Mouse (Mus musculus): ENCODE measurements around the gene Gxylt2. TPM values are rescaled to one million over a fixed set of nuclear protein-coding genes. Genes with fewer than 3 reads are reported as not detected.

Gene Gxylt2
- polyA plus RNA-seq (2015; fragmentation: Nextera tagmentation; extraction: Ambion mirVana) = 0.89 and 0.90 TPM in 2 replicates

- peak; percentile 38 for DNase-seq (ENCODE audit: low spot score)
- H3K4me1 ChIP-seq (replicated peaks; ENCODE audit: control insufficient read depth, insufficient read depth) = peaks cover 3% of the 10 kb centered on the region; the same call in 1 of the 2 replicates
- H3K4me3 ChIP-seq (ENCODE audit: low read depth, low read length) = peak within 1 kb of the TSS; percentile 57
- no peaks in the 10 kb centered on the region for H3K9me3 ChIP-seq (ENCODE audit: control insufficient read depth, low read length)
- ATAC-seq (ENCODE audit: low FRiP score, low TSS enrichment) = peak; percentile 59; the same call in 1 of the 2 replicates
- H3K27me3 ChIP-seq (ENCODE audit: control insufficient read depth, insufficient read depth, low read length) = peaks cover 4% of the 10 kb centered on the region; the same call in 1 of the 2 replicates
- no peak for TF ChIP-seq EP300 (optimal IDR thresholded peaks at IDR 0.05)
- TF ChIP-seq CTCF (IDR thresholded peaks at IDR 0.05; ENCODE audit: low read depth) = peak; percentile 30; the same call in 1 of the 2 replicates
- peak within 1 kb of the TSS; percentile 93 for H3K4me2 ChIP-seq (replicated peaks; ENCODE audit: low read depth)
- no peaks in the 10 kb centered on the region for H3K36me3 ChIP-seq (ENCODE audit: control insufficient read depth, insufficient read depth, low read length)
- H3K27ac ChIP-seq (replicated peaks) = no peak within 1 kb of the TSS
- under 1% methylated on average over 62 of the region's 77 CpGs for WGBS
- peak within 1 kb of the TSS; percentile 59 for H3K9ac ChIP-seq (ENCODE audit: low read length)
These were observed at the start of gene Gxylt2 for GRCm38 (mm10) chr6:100704574-100705365. Gene Gxylt2, plus strand, starts transcription at chr6:100704734.

- Histone ChIP-seq H3K9me3 (ENCODE audit: control insufficient read depth, low read length) (no peaks in the 10 kb centered on the region), H3K4me3 (ENCODE audit: low read depth, low read length) (no peak overlapping the region), H3K4me2 (replicated peaks; ENCODE audit: low read depth) (no peak overlapping the region), H3K27me3 (ENCODE audit: control insufficient read depth, insufficient read depth, low read length) (no peaks in the 10 kb centered on the region), H3K27ac (replicated peaks) (no peak overlapping the region), H3K9ac (ENCODE audit: low read length) (no peak overlapping the region), H3K36me3 (ENCODE audit: control insufficient read depth, insufficient read depth, low read length) (peaks cover 5% of the 10 kb centered on the region; the same call in 1 of the 2 replicates), H3K4me1 (replicated peaks; ENCODE audit: control insufficient read depth, insufficient read depth) (no peaks in the 10 kb centered on the region)
- DNase-seq (ENCODE audit: low spot score) = no peak
- no peak for ATAC-seq (ENCODE audit: low FRiP score, low TSS enrichment)
- 67% methylated on average over 5 of the region's 5 CpGs for WGBS
- no peak for TF ChIP-seq EP300 (optimal IDR thresholded peaks at IDR 0.05)
- TF ChIP-seq CTCF (IDR thresholded peaks at IDR 0.05; ENCODE audit: low read depth) = 0 out of 2 replicates have a peak, but pooled peaks have one; percentile 10
These were observed 44.1 kb upstream of the Gxylt2 start for GRCm38 (mm10) chr6:100660395-100660794.

- no peak for TF ChIP-seq CTCF (IDR thresholded peaks at IDR 0.05; ENCODE audit: low read depth)
- TF ChIP-seq EP300 (optimal IDR thresholded peaks at IDR 0.05) = no peak
- WGBS = 49% methylated on average over 6 of the region's 6 CpGs
- Histone ChIP-seq H3K4me3 (ENCODE audit: low read depth, low read length) (no peak overlapping the region), H3K9ac (ENCODE audit: low read length) (no peak overlapping the region), H3K4me2 (replicated peaks; ENCODE audit: low read depth) (no peak overlapping the region), H3K9me3 (ENCODE audit: control insufficient read depth, low read length) (no peaks in the 10 kb centered on the region), H3K4me1 (replicated peaks; ENCODE audit: control insufficient read depth, insufficient read depth) (no peaks in the 10 kb centered on the region), H3K27ac (replicated peaks) (no peak overlapping the region), H3K27me3 (ENCODE audit: control insufficient read depth, insufficient read depth, low read length) (no peaks in the 10 kb centered on the region), H3K36me3 (ENCODE audit: control insufficient read depth, insufficient read depth, low read length) (peaks cover 5% of the 10 kb centered on the region; the same call in 1 of the 2 replicates)
- DNase-seq (ENCODE audit: low spot score) (no peak), ATAC-seq (ENCODE audit: low FRiP score, low TSS enrichment) (no peak)
These were observed 42.3 kb upstream of the Gxylt2 start for GRCm38 (mm10) chr6:100662224-100662623.

- DNase-seq (ENCODE audit: low spot score) (peak; percentile 9), ATAC-seq (ENCODE audit: low FRiP score, low TSS enrichment) (no peak)
- Histone ChIP-seq H3K4me3 (ENCODE audit: low read depth, low read length) (no peak overlapping the region), H3K27me3 (ENCODE audit: control insufficient read depth, insufficient read depth, low read length) (no peaks in the 10 kb centered on the region), H3K4me2 (replicated peaks; ENCODE audit: low read depth) (no peak overlapping the region), H3K27ac (replicated peaks) (no peak overlapping the region), H3K36me3 (ENCODE audit: control insufficient read depth, insufficient read depth, low read length) (peaks cover 2% of the 10 kb centered on the region; the same call in 1 of the 2 replicates), H3K9me3 (ENCODE audit: control insufficient read depth, low read length) (no peaks in the 10 kb centered on the region), H3K9ac (ENCODE audit: low read length) (no peak overlapping the region), H3K4me1 (replicated peaks; ENCODE audit: control insufficient read depth, insufficient read depth) (0 out of 2 replicates have a peak, but pooled peaks cover 2% of the 10 kb centered on the region)
- WGBS = 86% methylated on average over 8 of the region's 8 CpGs
- peak; percentile 49 for TF ChIP-seq CTCF (IDR thresholded peaks at IDR 0.05; ENCODE audit: low read depth)
- TF ChIP-seq EP300 (optimal IDR thresholded peaks at IDR 0.05) = no peak
These were observed 36.9 kb upstream of the Gxylt2 start for GRCm38 (mm10) chr6:100667644-100668043.

DNA sequence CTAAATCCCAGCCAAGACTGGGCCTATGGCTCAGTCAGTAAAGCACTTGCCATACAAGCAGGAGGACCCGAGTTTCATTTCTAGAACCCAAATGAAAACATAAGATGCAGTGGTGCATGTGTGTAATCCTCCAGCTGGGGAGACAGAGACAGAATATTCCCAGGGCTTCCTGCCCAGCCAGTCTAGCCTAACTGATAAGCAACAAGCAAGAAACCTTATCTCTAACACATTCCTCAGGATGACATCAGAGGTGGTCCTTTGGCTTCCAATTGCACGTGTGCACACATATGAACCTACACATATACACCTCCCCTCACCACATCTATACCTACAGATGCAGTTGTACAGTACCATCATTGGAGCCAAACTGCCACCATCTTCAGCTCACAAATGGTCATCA is 35.7 kb upstream of the Gxylt2 start:
- no peak overlapping the region for H3K4me3 ChIP-seq (ENCODE audit: low read depth, low read length)
- H3K9ac ChIP-seq (ENCODE audit: low read length) = no peak overlapping the region
- no peak overlapping the region for H3K4me2 ChIP-seq (replicated peaks; ENCODE audit: low read depth)
- WGBS = 53% methylated on average over 2 of the region's 2 CpGs
- H3K4me1 ChIP-seq (replicated peaks; ENCODE audit: control insufficient read depth, insufficient read depth) = 0 out of 2 replicates have a peak, but pooled peaks cover 2% of the 10 kb centered on the region
- H3K9me3 ChIP-seq (ENCODE audit: control insufficient read depth, low read length) = no peaks in the 10 kb centered on the region
- no peak for ATAC-seq (ENCODE audit: low FRiP score, low TSS enrichment)
- no peak for DNase-seq (ENCODE audit: low spot score)
- H3K27ac ChIP-seq (replicated peaks) = no peak overlapping the region
- peaks cover 2% of the 10 kb centered on the region; the same call in 1 of the 2 replicates for H3K36me3 ChIP-seq (ENCODE audit: control insufficient read depth, insufficient read depth, low read length)
- H3K27me3 ChIP-seq (ENCODE audit: control insufficient read depth, insufficient read depth, low read length) = no peaks in the 10 kb centered on the region
- no peak for TF ChIP-seq CTCF (IDR thresholded peaks at IDR 0.05; ENCODE audit: low read depth)
- TF ChIP-seq EP300 (optimal IDR thresholded peaks at IDR 0.05) = no peak

Data from stomach, postnatal 0 days (tissue).